Mouse (Mus musculus) spleen, adult 18-20 months (tissue): ENCODE measurements around the gene Tbc1d2.
"Not testable (repeated sequence)": the region's sequence is repeated elsewhere in the genome, so short reads cannot be mapped to it uniquely, and the experiment has no call there.

Source experiments
- DNase-seq, 2 experiments: peaks; one replicate each; pipeline ENCODE4 v3.0.0; 2022; ENCODE audit warnings: mixed read lengths in 2 of 2

Gene Tbc1d2

GRCm38 (mm10) chr4:46601258-46601843 is 48.7 kb downstream of the Tbc1d2 start:
- DNase-seq = peak in 1 of 2 experiments; percentile 45

- no peak for DNase-seq
Observed at GRCm38 (mm10) chr4:46600473-46601257, 49.3 kb downstream of the Tbc1d2 start.

DNA sequence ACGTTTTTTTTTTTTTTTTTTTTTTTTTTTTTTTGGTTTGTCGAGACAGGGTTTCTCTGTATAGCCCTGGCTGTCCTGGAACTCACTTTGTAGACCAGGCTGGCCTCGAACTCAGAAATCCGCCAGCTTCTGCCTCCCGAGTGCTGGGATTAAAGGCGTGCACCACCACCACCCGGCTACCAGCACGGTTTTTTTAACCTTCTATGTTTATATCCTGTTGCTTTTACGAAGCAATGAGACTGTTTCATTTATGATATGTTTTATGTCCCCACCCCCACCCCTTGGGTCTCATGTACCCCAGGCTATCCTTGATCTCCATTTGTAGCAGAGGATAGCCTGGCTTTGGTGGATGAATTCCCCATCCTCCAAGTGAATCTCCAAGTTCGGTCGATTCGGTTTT is 50.4 kb downstream of the Tbc1d2 start:
- DNase-seq = not testable (repeated sequence)

GRCm38 (mm10) chr4:46598981-46599380 is 51.0 kb downstream of the Tbc1d2 start:
- no peak for DNase-seq

- DNase-seq = no peak
Observed at GRCm38 (mm10) chr4:46598111-46598510, 51.9 kb downstream of the Tbc1d2 start.

- DNase-seq = peak; percentile 37 to 39
Observed at GRCm38 (mm10) chr4:46597286-46597961, 52.6 kb downstream of the Tbc1d2 start.

DNA sequence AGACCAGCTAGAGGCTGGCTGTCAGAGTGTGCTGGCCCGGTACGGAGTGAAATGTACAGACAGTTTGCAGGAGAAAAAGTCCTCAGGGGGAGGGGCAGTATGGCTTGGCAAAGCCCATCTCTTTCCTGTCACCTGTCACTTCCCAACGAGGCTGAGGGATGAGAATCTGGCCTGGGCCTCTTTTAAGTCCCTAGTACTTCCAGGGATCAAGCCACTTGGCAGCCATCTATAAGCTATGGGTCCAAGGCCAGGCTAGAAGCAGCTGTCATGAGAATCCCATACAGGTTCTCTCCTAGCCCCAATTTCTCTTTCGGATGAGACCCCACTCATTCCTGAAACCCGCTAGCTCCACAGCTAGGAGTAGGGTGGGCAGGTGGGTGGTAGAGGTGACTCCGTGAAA is 53.6 kb downstream of the Tbc1d2 start:
- DNase-seq = peak in 1 of 2 experiments; percentile 3

DNA sequence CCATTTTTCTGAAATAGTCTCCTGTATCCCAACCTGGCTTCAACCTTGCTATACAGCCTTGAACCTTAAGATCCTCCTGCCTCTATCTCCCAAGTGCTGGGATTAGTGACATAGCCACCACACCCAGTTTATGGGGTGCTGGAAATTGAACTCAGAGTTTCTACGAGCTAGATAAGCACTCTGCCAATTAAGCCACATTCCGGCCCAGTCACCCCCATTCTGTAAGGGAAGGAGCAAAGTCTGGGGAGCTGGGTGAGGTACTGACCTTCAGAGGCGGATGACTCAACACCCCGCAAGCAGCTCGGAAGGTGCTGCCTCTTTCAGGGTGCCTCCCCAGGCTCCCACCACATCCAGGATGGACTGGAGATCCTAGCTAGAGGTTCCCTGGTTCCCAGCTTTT is 55.9 kb downstream of the Tbc1d2 start:
- no peak for DNase-seq

DNA sequence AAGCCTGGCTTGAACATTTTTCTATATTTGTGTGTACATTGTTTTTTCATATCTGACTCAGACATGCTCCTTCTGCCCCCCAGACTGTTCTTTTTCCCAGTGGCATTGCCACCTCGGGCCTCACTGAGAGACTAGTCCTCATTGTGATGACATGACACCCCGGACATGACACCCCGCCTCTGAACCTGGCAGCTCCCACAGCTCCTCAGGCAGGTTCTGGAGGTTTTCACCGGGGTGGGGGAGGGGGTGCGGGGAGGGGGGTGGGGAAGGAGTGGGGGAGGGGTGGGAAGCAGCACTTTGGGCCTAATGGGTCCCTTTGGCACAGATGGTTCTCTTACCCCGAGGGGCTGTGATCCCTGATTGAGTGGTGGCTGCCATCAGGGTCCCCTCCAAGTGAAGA is 56.5 kb downstream of the Tbc1d2 start:
- peak in 1 of 2 experiments; percentile 3 for DNase-seq

- peak in 1 of 2 experiments; percentile 7 for DNase-seq
Observed at GRCm38 (mm10) chr4:46591833-46592520, 58.0 kb downstream of the Tbc1d2 start.

DNA sequence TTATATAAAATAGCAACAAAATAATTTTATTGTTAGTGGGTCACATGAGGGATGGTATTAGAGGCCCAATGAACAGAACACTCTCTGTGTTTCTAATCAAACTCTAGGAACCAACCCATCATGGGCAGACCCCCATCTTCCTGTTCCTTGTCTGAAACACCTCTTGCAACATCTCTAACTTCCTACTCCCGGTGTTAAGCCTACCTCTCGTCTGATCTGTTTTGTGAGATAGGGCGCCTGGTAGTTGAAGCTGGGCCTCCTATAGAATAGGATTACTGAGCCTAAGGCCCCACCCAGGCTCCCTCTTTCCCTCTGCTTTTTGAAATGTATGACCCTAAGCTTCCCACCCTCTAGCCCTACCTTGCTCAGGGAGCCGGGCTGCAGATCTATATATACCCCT is 59.2 kb downstream of the Tbc1d2 start:
- no peak for DNase-seq

DNA sequence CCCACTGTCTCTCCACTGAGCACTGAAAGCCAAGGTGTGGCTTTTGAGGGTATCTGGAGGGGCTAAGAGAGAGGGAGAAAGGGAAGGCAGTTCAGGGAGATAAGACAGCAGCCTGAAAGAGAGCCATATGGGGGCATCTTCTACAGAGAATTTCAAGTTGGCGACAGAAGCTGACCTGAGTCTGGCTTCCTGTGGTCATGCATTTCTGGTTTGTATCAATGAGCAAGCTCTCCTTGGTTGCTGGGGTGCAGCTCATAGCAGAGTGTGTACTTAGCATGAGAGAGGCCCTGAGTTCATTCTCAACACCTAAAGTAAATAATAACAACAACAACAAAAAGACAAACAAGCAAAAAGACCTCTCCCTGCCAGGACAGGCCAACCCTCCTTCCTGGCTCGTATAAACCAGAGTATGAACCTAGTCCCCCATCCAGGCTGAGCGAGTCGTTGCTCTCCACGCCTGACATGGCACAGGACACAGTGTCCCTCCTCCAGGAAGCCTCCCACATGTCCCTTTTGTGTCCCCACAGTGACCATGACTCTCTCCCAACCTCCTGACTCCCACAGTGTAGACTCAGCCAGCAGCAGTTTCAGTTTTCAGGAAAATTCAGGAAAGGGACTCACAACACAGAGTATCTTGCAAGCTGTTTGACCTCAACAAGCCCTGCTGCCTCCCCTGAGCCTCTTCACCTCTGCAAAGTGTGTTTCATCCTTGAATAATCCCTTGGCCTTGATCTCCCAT is 59.9 kb downstream of the Tbc1d2 start:
- DNase-seq = peak in 1 of 2 experiments; percentile 2

- DNase-seq = peak in 1 of 2 experiments; percentile 2
Observed at GRCm38 (mm10) chr4:46589151-46589550, 60.9 kb downstream of the Tbc1d2 start.

- DNase-seq = no peak
Observed at GRCm38 (mm10) chr4:46586473-46586872, 63.5 kb downstream of the Tbc1d2 start.

DNA sequence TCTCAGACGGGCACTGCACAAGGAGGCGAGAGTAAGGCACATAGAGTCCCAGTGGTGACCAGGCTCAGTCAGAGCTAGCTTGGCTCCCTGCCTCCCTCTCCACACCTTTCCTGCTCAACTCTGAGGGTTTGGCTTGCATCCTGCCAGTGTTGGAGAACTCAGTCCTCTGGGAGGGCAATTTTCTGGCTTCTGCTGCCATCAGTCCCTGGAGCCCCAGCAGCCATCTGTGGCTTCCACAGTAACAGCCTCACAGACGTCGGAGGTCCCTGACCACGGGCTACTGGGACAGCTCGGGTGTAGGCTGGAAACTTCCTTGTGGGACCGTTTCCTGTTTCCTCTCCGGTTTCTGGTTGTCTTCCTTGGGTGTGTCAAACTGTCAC is 64.2 kb downstream of the Tbc1d2 start:
- no peak for DNase-seq

DNA sequence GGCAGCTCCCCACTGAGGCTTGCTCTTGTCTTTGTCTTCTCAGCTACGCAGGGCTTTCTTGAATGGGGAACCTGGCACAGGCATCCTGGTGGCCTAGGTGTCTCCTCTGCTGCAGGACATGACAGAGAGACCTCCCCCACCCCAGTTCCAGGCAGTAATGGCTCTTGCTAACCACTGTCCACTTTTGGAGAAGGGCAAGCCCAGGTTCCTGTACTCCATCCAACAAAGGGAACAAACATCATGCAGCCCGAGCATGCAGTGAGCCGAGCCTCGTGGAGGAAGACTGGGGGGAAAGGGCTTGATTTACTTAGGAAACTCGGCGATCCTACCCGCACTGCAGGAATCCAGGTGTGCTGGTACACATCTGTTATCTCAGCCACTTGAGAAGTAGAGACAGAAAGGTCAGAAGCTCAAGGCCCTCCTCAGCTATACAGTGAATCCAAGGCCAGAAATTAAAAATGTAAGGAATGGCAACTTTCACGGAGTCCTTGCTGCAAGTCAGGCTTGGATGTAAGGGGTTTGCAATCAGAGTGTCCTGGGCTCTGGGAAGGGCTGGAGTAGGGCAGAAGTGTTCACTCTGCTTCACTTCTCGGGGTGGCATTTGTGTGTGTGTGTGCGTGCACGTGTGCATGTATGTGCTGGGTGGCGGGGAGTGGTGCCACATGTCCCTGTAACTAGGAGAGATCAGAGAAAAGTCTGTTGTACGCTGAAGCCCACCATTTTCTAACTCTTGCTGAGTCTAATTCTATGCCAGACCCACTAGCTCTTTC is 64.8 kb downstream of the Tbc1d2 start:
- no peak for DNase-seq

DNA sequence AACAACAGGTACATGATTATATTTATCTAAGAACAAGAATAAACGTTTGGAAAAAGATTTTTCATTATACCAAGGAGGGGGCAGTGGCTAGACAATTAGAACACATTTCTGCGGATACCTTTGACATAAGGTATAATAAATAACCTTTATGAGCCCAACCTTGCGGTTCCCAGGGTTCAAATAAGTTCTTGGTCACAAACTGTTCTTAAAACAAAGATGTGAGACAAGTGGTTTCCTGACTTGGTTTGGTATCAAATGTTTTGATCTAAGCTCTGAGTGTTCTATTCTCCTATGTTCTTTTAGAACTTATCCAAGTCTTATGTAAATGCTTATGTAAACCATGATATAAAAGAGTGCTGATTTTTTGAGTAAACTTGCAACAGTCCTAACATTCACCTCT is 65.5 kb downstream of the Tbc1d2 start:
- DNase-seq = not testable (repeated sequence)

GRCm38 (mm10) chr4:46584084-46584483 is 65.9 kb downstream of the Tbc1d2 start:
- DNase-seq = not testable (repeated sequence)

DNA sequence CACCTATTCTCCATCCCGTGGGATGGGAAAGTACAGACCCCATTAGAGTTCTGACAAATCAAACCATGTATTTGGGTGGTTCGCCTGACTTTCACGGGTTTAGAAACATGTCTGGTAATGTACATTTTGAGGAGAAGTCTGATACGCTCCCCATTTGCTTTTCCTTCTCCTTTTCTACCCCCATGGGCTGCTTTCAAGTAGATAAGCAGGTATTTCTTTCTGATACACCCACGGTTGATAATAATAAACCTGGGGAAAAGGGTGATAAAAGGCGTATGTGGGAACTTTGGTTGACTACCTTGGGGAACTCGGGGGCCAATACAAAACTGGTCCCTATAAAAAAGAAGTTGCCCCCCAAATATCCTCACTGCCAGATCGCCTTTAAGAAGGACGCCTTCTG is 68.0 kb downstream of the Tbc1d2 start:
- DNase-seq = not testable (repeated sequence)

- not testable (repeated sequence) for DNase-seq
Observed at GRCm38 (mm10) chr4:46581577-46581976, 68.4 kb downstream of the Tbc1d2 start.

- DNase-seq = not testable (repeated sequence)
Observed at GRCm38 (mm10) chr4:46580799-46581243, 69.2 kb downstream of the Tbc1d2 start.
